Mouse (Mus musculus): ENCODE results near the gene Ripor3. TPM values are rescaled to one million over a fixed set of nuclear protein-coding genes. Genes with fewer than 3 reads are reported as not detected.

The Ripor3 gene
- polyA plus RNA-seq, 1 experiment from 2014 or later, result 2.9 TPM

DNA sequence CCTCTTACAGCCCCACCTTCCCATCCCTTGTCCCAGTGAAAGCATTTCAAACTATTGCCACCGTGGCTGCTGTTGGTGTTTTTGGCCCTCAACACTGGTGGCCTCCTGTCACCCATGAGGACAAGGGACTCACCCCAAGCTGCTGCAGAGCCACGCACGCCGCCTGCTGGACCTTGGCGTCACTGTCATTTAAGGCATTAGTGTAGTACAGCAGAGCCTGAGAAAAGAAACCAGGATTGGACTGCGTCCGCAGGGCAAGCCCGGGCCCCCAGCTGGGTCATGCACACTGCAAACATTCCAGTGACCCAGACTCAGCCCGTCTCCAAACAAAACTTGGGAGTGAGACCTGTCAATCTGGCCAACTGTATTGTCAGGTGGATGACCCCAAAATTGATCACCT is 27.8 kb downstream of the Ripor3 start:
- H3K36me3 ChIP-seq, result peaks cover 16% of the 10 kb centered on the region
- ATAC-seq, result peak; percentile 36; the same call in 1 of the 2 replicates
- 0 out of 2 replicates have a peak, but pooled peaks cover 7% of the 10 kb centered on the region for H3K27me3 ChIP-seq (replicated peaks)
- WGBS (ENCODE audit: insufficient replicate concordance), result 56% methylated on average over 9 of the region's 9 CpGs
- H3K9ac ChIP-seq, result no peak overlapping the region
- no peak overlapping the region for H3K4me2 ChIP-seq
- H3K27ac ChIP-seq, result no peak overlapping the region
- no peaks in the 10 kb centered on the region for H3K9me3 ChIP-seq (replicated peaks)
- no peak overlapping the region for H3K4me3 ChIP-seq
- H3K4me1 ChIP-seq, result peaks cover 21% of the 10 kb centered on the region

DNA sequence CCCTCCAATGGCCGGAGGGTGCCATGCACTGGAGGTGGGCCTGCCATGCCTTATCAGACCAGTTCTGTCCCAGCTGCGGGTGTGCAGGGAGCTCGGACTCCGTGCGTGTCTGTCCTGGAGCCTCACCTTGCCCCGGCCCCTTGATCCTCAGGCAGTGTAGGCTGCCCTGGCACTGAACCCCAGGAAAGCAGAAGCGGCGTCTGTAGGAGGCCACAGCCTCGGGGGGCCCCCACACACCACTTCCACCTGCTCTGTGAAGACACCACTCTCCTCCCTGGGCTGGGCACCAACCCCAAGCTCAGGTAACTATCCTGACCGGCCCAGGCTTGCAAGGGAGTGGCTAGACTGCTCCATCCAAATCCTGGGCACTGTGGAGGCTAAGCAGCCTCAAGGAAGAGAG is 30.0 kb downstream of the Ripor3 start:
- no peak overlapping the region for H3K4me2 ChIP-seq
- H3K4me1 ChIP-seq, result peaks cover 15% of the 10 kb centered on the region; the same call in 1 of the 2 replicates
- H3K9ac ChIP-seq, result no peak overlapping the region
- no peaks in the 10 kb centered on the region for H3K9me3 ChIP-seq (replicated peaks)
- no peak for ATAC-seq
- no peak overlapping the region for H3K27ac ChIP-seq
- peaks cover 38% of the 10 kb centered on the region for H3K36me3 ChIP-seq
- no peak overlapping the region for H3K4me3 ChIP-seq
- WGBS (ENCODE audit: insufficient replicate concordance), result 73% methylated on average over 10 of the region's 10 CpGs
- 0 out of 2 replicates have a peak, but pooled peaks cover 5% of the 10 kb centered on the region for H3K27me3 ChIP-seq (replicated peaks)

DNA sequence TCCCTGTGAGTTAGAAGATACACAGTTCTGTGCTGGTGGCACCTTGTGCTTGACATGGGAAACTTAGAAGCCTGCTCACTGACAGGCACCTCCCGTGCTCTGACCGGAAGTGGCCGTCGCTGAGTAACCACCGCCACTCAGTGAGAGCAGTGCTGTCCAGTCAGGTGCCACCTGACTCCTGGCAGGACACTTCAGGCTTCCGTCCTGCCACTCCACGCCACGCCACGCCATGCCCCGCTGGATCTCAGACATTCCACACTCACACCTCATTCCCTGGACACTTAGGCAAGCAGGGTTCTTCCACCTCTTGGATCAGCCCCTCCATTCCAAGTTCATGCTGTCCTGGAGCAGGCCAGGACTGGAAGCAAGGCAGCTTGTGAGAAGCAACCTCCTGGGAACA is 32.1 kb downstream of the Ripor3 start:
- Histone ChIP-seq H3K4me1 (peaks cover 26% of the 10 kb centered on the region), H3K4me3 (no peak overlapping the region), H3K9ac (no peak overlapping the region), H3K9me3 (replicated peaks) (no peaks in the 10 kb centered on the region), H3K27me3 (replicated peaks) (no peaks in the 10 kb centered on the region), H3K27ac (peak overlapping the region; percentile 61), H3K4me2 (no peak overlapping the region), H3K36me3 (peaks cover 59% of the 10 kb centered on the region)
- 78% methylated on average over 10 of the region's 10 CpGs for WGBS (ENCODE audit: insufficient replicate concordance)
- no peak for ATAC-seq

DNA sequence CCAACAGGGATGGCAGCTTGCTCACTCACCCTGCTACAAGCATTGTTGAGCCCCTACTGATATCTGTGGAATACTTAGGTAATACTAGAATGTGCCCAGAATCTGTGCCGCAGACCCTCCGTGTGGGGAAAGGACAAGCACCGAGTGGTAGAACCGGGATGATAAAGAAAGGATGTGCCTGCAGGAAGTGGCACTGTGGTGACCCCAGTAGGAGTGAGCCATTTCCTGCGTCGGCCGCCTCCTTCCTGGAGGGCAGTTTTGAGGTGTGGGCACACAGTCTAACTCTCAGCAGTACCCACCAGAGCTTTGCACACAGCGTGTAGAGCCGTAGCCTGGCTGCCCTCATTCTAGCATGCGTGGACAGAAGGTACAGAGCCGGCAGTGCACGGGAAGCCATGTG is 34.7 kb downstream of the Ripor3 start:
- no peak for ATAC-seq
- Histone ChIP-seq H3K9me3 (replicated peaks) (no peaks in the 10 kb centered on the region), H3K27me3 (replicated peaks) (no peaks in the 10 kb centered on the region), H3K4me2 (no peak overlapping the region), H3K27ac (no peak overlapping the region), H3K36me3 (peaks cover 80% of the 10 kb centered on the region), H3K4me3 (no peak overlapping the region), H3K9ac (no peak overlapping the region), H3K4me1 (peaks cover 39% of the 10 kb centered on the region)
- WGBS (ENCODE audit: insufficient replicate concordance), result 62% methylated on average over 12 of the region's 12 CpGs

DNA sequence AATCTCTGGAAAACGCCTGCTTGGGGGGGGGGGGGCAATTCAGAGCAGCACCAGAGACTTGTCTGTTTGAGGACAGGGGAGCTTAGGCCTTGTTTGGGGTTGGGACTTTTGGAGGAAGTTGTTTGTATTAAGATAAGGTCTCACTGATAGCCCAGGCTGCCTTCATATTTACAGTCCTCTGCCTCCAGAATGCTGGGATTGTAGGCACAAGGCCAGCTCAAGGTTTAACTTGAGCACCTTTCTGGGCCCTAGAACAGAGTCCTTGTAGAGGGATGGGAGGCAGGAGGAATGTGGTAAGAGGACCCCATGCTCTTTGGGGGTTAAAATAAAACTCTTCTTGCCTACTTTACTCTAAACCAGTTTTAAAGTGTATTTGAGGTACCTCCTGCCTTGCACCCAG is 37.6 kb downstream of the Ripor3 start:
- H3K4me1 ChIP-seq, result peaks cover 35% of the 10 kb centered on the region
- WGBS (ENCODE audit: insufficient replicate concordance), result 15% methylated on average over 1 of the region's 1 CpGs
- no peak for ATAC-seq
- no peaks in the 10 kb centered on the region for H3K9me3 ChIP-seq (replicated peaks)
- H3K27me3 ChIP-seq (replicated peaks), result no peaks in the 10 kb centered on the region
- peaks cover 97% of the 10 kb centered on the region for H3K36me3 ChIP-seq
- H3K27ac ChIP-seq, result peak overlapping the region; percentile 3; the same call in 1 of the 2 replicates
- H3K4me3 ChIP-seq, result no peak overlapping the region
- H3K9ac ChIP-seq, result no peak overlapping the region
- no peak overlapping the region for H3K4me2 ChIP-seq

DNA sequence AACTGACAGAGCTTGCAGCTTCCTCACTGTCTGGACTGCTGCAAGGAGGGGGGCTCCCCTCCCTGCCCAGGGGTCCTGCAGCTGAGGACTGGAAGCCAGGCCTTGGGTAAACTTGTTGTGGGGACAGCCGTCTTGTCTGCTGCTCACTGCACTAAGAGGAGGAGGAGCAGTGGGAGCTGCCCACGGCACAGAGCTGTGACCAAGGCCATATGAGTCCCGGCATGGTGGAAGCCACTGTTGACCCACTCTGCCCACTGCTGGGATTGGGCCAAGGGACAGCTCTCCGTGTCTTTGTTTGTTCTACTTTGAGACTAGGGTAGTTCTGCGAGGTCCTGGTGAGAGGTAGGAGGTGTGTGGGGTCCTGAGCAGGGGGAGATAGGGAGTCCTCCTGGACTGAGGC is 38.3 kb downstream of the Ripor3 start:
- no peak for ATAC-seq
- Histone ChIP-seq H3K27ac (peak overlapping the region; percentile 3; the same call in 1 of the 2 replicates), H3K36me3 (peaks cover 97% of the 10 kb centered on the region)

DNA sequence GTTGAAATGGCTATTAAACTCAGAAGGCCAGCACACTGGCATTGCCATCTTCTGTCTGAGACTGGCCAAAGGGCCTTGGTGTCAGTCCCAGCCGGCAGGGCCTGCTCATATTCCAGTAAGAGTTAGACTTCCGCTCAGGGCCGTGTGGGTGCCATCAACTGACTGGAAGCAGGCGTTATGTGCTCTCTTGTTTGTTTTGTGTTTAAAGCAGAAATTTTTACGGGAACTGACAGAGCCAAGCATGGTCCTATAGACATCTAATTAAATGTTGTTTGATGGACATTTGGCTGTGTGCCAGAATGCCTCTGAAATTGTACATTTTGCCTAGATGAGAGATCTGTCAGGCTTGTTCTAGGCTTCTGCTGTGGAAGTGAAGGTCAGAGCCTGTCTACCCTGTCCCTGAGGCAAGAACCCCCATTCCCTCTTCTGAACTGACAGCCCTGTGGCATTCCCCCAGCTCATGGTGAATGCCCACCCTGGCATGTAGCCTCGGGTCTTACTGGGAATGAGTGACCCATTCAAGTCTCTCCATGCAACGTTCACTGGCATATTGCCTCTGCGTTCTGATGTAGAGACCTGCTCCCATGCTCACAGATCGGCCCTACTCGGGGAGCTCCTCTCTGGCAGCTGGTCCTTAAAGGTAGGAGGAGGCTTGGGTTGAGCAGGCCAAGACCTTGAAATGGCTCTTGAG is 40.4 kb downstream of the Ripor3 start:
- Histone ChIP-seq H3K4me1 (peaks cover 25% of the 10 kb centered on the region), H3K27me3 (replicated peaks) (no peaks in the 10 kb centered on the region), H3K4me2 (no peak overlapping the region), H3K27ac (no peak overlapping the region), H3K4me3 (no peak overlapping the region), H3K36me3 (peaks cover 97% of the 10 kb centered on the region), H3K9me3 (replicated peaks) (no peaks in the 10 kb centered on the region), H3K9ac (no peak overlapping the region)
- no peak for ATAC-seq
- 81% methylated on average over 10 of the region's 10 CpGs for WGBS (ENCODE audit: insufficient replicate concordance)

More for the DNA sequence above, 38.3 kb downstream of the Ripor3 start:
- WGBS (ENCODE audit: insufficient replicate concordance), result 56% methylated on average over 4 of the region's 5 CpGs
- H3K27me3 ChIP-seq (replicated peaks), result no peaks in the 10 kb centered on the region
- H3K4me3 ChIP-seq, result no peak overlapping the region
- no peak overlapping the region for H3K9ac ChIP-seq
- H3K4me1 ChIP-seq, result peaks cover 29% of the 10 kb centered on the region
- H3K4me2 ChIP-seq, result no peak overlapping the region
- no peaks in the 10 kb centered on the region for H3K9me3 ChIP-seq (replicated peaks)

DNA sequence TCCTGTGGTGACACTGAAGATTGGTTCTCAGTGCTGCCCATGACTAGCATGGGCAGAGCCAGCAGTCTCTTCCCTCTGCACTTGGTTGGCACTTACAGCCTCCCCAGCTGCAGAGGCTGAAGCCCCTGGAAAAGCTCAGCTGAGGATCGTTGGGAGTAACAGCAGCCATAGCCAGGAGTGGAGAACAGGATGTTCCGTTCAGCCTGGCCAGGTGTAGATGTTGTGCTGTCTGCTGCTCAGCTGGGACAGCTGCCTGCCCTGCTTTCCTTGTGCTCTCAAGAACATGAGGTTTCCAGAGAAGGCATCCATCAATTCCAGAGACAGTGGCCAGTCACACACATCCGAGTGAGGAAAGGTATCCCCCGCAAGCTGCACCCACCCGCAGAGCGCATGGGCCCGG is 41.9 kb downstream of the Ripor3 start:
- Histone ChIP-seq H3K4me1 (peaks cover 20% of the 10 kb centered on the region), H3K4me2 (no peak overlapping the region), H3K27ac (no peak overlapping the region), H3K9me3 (replicated peaks) (no peaks in the 10 kb centered on the region), H3K4me3 (no peak overlapping the region), H3K9ac (no peak overlapping the region), H3K36me3 (peaks cover 96% of the 10 kb centered on the region), H3K27me3 (replicated peaks) (no peaks in the 10 kb centered on the region)
- ATAC-seq, result no peak
- WGBS (ENCODE audit: insufficient replicate concordance), result 85% methylated on average over 7 of the region's 7 CpGs

DNA sequence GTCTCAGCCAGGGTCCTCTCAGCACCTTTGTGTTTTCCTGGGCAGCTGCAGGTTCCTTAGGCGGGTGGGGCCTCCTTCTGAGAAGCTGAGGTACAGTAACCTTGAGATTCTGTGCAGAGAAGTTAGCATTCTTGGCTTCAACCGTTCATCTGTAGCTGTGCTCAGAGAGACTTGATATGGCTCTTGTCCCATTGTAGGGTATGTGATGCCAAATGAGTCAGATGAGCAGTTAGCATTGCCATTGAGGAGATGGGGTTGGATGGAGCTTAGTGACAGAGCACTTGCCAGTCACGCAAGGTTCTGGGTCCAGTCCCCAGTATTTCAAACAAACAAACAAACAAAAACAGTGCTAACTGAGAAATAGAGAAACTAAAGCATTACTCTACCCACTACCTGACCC is 44.5 kb downstream of the Ripor3 start:
- no peaks in the 10 kb centered on the region for H3K27me3 ChIP-seq (replicated peaks)
- H3K4me2 ChIP-seq, result no peak overlapping the region
- no peak overlapping the region for H3K9ac ChIP-seq
- no peak overlapping the region for H3K4me3 ChIP-seq
- ATAC-seq, result no peak
- peaks cover 78% of the 10 kb centered on the region for H3K36me3 ChIP-seq
- WGBS (ENCODE audit: insufficient replicate concordance), result 80% methylated on average over 3 of the region's 3 CpGs
- no peak overlapping the region for H3K27ac ChIP-seq
- H3K9me3 ChIP-seq (replicated peaks), result no peaks in the 10 kb centered on the region
- H3K4me1 ChIP-seq, result peaks cover 6% of the 10 kb centered on the region

DNA sequence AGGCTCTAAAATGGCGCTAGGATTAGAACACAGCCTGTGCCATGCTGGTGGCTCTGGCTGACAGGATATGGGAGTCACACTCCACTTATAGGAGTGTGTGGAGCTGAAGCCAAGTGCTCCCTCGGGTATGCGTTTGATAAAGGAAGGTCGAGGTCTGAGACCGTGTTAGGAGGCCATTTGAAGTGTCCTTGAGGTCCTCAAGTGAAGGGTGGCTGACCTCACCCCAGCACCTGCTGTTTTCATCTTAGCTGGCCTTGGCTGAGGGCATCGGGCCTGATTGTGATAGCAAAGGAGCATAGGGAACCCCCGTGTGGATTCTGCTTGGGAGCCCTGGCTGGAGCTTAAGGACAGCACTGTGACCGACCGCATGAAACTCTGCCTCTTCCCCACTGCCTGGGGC is 46.1 kb downstream of the Ripor3 start:
- ATAC-seq, result no peak
- Histone ChIP-seq H3K27ac (no peak overlapping the region), H3K9me3 (replicated peaks) (no peaks in the 10 kb centered on the region), H3K4me2 (no peak overlapping the region), H3K4me3 (no peak overlapping the region), H3K4me1 (peaks cover 21% of the 10 kb centered on the region), H3K9ac (no peak overlapping the region; the same call in 1 of the 2 replicates), H3K36me3 (peaks cover 63% of the 10 kb centered on the region), H3K27me3 (replicated peaks) (no peaks in the 10 kb centered on the region)
- 72% methylated on average over 9 of the region's 9 CpGs for WGBS (ENCODE audit: insufficient replicate concordance)

DNA sequence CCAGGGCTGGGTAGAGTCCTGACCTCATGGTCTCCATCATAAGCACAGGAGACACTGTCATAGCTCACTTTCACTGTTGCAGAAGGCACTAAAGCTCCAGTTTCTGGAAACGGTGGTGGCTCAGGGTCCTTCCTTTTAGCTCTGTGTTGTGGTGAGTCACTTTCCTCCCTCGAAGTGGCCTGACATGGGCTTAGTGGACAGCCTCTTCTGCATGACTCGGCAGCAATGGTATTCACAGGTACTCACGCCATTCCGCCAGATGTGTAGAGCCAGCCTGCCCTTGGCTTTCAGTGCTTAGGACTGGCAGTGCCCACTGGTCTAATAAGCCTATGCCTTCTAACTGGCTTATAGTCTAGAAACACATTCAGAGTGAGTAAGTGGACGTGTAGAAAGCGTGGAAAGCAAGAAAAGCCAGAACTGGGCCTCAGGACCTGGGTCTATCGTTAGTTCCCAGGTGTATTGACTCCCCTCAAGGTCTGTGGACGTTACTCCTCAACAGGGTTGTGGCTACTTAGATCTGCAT is 46.6 kb downstream of the Ripor3 start:
- WGBS (ENCODE audit: insufficient replicate concordance), result 75% methylated on average over 9 of the region's 9 CpGs
- Histone ChIP-seq H3K36me3 (peaks cover 58% of the 10 kb centered on the region), H3K9me3 (replicated peaks) (no peaks in the 10 kb centered on the region), H3K4me1 (peaks cover 26% of the 10 kb centered on the region), H3K4me3 (no peak overlapping the region), H3K9ac (no peak overlapping the region), H3K4me2 (no peak overlapping the region), H3K27ac (no peak overlapping the region), H3K27me3 (replicated peaks) (no peaks in the 10 kb centered on the region)
- ATAC-seq, result no peak

DNA sequence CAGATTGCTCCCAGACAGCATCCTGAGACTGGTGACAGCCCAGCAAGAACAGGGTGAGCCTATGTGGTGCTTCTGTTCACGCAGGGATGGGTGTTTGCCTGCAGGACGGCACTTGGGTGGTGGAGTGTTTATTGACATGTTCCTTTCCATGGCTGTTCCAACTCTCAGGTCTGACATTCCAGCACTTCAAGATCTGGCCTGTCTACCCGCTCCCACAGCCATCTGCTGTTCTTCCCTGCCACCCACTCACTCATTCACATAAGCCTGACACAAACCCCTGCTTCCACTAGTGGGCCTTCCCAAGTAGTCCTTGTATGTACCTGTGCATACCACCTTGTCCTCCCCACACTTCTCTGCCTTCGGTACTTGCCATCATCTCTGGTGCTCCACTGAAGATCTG is 47.2 kb downstream of the Ripor3 start:
- 88% methylated on average over 4 of the region's 4 CpGs for WGBS (ENCODE audit: insufficient replicate concordance)
- H3K27ac ChIP-seq, result no peak overlapping the region
- H3K36me3 ChIP-seq, result peaks cover 51% of the 10 kb centered on the region
- H3K27me3 ChIP-seq (replicated peaks), result no peaks in the 10 kb centered on the region
- H3K4me2 ChIP-seq, result no peak overlapping the region
- ATAC-seq, result no peak
- no peak overlapping the region for H3K4me3 ChIP-seq
- H3K9me3 ChIP-seq (replicated peaks), result no peaks in the 10 kb centered on the region
- no peak overlapping the region for H3K9ac ChIP-seq
- H3K4me1 ChIP-seq, result peaks cover 33% of the 10 kb centered on the region

All from liver, embryonic 12.5 days (tissue).